In the genomic region with DNA sequence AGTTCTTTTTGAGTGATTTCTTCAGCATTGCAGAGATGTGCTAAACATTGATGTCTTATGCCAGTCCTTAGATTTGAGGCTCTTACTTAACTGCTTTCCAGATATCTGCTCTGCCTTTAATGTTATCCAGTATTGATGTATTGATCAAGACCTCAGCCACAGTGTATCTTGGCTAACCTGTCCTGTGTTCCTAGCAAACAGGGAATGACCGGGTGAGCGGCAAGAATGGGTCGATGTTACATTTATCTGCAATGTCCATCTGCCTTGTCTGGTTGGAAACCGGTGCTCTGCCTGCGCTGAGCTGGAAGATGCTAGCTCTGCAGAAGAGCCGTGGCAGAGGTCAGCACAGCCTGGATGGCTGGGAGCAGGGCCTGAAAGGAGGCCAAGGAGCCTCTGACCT, we compare ENCODE assay signal across 27 mouse cellular contexts.
"Had no signal": no experiment of that assay in that cellular context is flagged by ENCODE, and none has a peak within 500 bp of the region (broad histone marks: within the 10 kb centered on the region; RNA-seq: fewer than 3 reads in every experiment).

No protein-coding gene starts in this region.

- H3K27ac ChIP-seq: embryonic facial prominence, embryonic 10.5 days; embryonic facial prominence, embryonic 12.5 days; embryonic facial prominence, embryonic 13.5 days; embryonic facial prominence, embryonic 15.5 days; forebrain, embryonic 10.5 days; forebrain, embryonic 12.5 days; forebrain, embryonic 13.5 days; forebrain, embryonic 15.5 days; gastrocnemius, adult 2 months; heart, adult 2 months had no signal

- H3K4me2 ChIP-seq: embryonic facial prominence, embryonic 12.5 days; embryonic facial prominence, embryonic 13.5 days; embryonic facial prominence, embryonic 15.5 days; forebrain, embryonic 12.5 days; forebrain, embryonic 13.5 days; forebrain, embryonic 15.5 days had no signal

- H3K27me3 ChIP-seq: embryonic facial prominence, embryonic 12.5 days; embryonic facial prominence, embryonic 13.5 days; embryonic facial prominence, embryonic 15.5 days; forebrain, embryonic 12.5 days; forebrain, embryonic 13.5 days; forebrain, embryonic 15.5 days had no signal

- H3K4me3 ChIP-seq: embryonic facial prominence, embryonic 10.5 days; embryonic facial prominence, embryonic 12.5 days; embryonic facial prominence, embryonic 13.5 days; embryonic facial prominence, embryonic 15.5 days; erythroblast, embryonic 14.5 days; forebrain, embryonic 10.5 days; forebrain, embryonic 12.5 days; forebrain, embryonic 13.5 days; forebrain, embryonic 15.5 days; gastrocnemius, adult 2 months; heart, adult 2 months had no signal

- DNase-seq: cerebellum, adult 8-10 months; cerebellum, adult 9-10 months; cerebellum, postnatal 10 days; cerebellum, postnatal 14 days; cerebellum, postnatal 25 days; cerebellum, postnatal 36 days; embryo, embryonic 11 days; forebrain, postnatal 0 days; gastrocnemius, adult 2 months; gastrocnemius, postnatal 10 days; gastrocnemius, postnatal 14 days; gastrocnemius, postnatal 25 days; gastrocnemius, postnatal 36 days; heart, adult 11 months; heart, adult 18-20 months; heart, adult 2 months had no signal

- H3K9me3 ChIP-seq: embryonic facial prominence, embryonic 10.5 days; embryonic facial prominence, embryonic 12.5 days; embryonic facial prominence, embryonic 13.5 days; embryonic facial prominence, embryonic 15.5 days; forebrain, embryonic 10.5 days; forebrain, embryonic 12.5 days; forebrain, embryonic 13.5 days; forebrain, embryonic 15.5 days had no signal

- H3K36me3 ChIP-seq: embryonic facial prominence, embryonic 10.5 days; embryonic facial prominence, embryonic 12.5 days; embryonic facial prominence, embryonic 13.5 days; embryonic facial prominence, embryonic 15.5 days; forebrain, embryonic 12.5 days; forebrain, embryonic 15.5 days had no signal

- H3K9ac ChIP-seq: embryonic facial prominence, embryonic 12.5 days; embryonic facial prominence, embryonic 13.5 days; embryonic facial prominence, embryonic 15.5 days; forebrain, embryonic 12.5 days; forebrain, embryonic 13.5 days; forebrain, embryonic 15.5 days; forebrain, postnatal 0 days had no signal

- ATAC-seq: forebrain, embryonic 13.5 days; forebrain, embryonic 14.5 days; forebrain, embryonic 15.5 days; forebrain, embryonic 16.5 days; forebrain, postnatal 0 days had no signal
